Mouse (Mus musculus) heart, adult 11 months (tissue): ENCODE results near the gene Cfap36.

Source experiments
- DNase-seq: peaks from one replicate; pipeline ENCODE4 v3.0.0; 2022

The Cfap36 gene

GRCm38 (mm10) chr11:29179319-29179718, 67.9 kb downstream of the Cfap36 start:
- DNase-seq, result peak; percentile 12

- no peak for DNase-seq
These were observed 73.3 kb downstream of the Cfap36 start for GRCm38 (mm10) chr11:29173706-29174436.

- DNase-seq, result peak; percentile 97
These were observed 74.0 kb downstream of the Cfap36 start for GRCm38 (mm10) chr11:29173125-29173631.

GRCm38 (mm10) chr11:29172563-29173124, 74.6 kb downstream of the Cfap36 start, which contains the start of gene Ppp4r3b:
Ppp4r3b (plus strand) TSS chr11:29172890.
- peak; percentile 100 for DNase-seq

GRCm38 (mm10) chr11:29171959-29172391, 75.2 kb downstream of the Cfap36 start:
- DNase-seq, result peak; percentile 92
